Mouse (Mus musculus): Measurements from ENCODE around the gene Ppp1r10. TPM values are rescaled to one million over a fixed set of nuclear protein-coding genes. Genes with fewer than 3 reads are reported as not detected.
A peak's percentile ranks its signal among the peaks of the same experiment; 100 is the strongest.

Ppp1r10 gene
- total RNA-seq (2022) = 10 to 100 TPM; 61.5 to 70.4 (median 63.2) TPM

DNA sequence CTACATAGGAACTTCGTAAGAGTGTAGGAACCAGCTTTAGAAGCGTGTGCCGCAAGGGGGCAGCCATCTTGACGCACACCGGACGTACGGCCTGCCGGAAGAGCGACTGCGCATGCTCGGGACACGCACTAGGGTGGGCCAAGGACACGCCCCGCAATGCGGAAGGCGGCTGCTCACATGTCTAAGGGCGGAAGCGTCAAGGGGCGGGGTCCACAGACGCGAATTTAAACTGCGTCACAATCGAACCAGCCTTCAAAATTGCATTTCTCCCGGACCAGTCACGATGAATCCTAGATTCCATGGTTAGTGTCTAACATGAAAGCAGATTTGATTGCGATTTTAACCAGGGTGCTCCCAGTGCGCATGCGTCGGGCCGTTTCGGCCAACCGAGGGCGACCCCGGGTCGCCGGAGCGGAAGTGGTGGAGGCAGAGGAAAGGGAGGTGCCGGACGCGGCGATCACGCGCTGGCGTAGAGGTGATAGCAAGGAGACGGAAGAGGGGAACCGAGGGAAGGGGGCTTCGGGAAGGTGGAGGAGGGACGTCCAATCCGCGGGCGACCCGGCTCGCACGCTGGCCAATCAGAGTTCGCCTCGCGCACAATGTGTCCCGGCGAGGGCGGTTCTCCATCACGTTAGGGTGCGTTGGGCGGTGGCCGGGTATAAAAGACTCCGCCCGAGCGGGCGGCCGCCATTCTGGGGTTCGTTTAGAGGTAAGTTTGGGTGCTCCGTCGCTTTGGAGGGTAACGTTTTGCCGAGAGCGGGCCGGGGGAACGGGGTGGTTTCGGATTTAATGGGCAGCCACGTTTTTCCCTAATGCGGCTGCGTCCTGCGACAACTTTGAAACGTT is at the start of gene Ppp1r10, which contains the start of gene Mrps18b:
Ppp1r10 (plus strand) TSS at position 138 of the 846 bp plus-strand sequence.
Mrps18b (minus strand) TSS at position 93 of the 846 bp plus-strand sequence.
- DNase-seq (ENCODE audit: low spot score in 2 of 2) = peak; percentile 99 to 100

GRCm38 (mm10) chr17:35866911-35867890 is 49.0 kb upstream of the Ppp1r10 start:
- no peak for DNase-seq (ENCODE audit: low spot score in 2 of 2)

DNA sequence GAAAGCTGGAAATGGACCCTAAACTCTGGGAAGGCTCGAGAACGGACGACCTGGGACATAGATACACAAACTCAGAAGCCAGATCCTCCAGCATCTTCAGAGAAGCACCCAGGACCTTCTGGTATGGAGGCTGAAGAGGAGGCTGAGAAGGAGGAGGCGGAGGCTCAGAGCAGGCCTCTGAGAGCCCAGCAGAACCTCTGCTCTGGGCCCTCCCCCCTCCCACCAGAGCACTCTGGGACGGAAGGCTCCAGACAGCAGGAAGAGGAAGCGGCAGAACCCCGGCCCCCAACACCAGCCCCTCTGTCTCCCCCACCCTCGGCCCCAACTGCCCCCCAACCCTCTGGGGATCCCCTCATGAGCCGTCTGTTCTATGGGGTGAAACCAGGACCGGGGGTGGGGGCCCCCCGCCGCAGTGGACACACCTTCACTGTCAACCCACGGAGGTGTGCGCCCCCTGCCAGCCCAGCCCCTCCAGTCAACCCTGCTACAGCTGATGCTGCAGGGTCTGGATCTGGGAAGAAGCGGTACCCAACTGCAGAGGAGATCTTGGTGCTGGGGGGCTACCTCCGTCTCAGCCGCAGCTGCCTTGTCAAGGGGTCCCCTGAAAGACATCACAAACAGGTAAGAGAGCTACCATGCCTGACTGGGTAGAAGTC is 47.9 kb upstream of the Ppp1r10 start:
- DNase-seq (ENCODE audit: low spot score in 2 of 2) = no peak

DNA sequence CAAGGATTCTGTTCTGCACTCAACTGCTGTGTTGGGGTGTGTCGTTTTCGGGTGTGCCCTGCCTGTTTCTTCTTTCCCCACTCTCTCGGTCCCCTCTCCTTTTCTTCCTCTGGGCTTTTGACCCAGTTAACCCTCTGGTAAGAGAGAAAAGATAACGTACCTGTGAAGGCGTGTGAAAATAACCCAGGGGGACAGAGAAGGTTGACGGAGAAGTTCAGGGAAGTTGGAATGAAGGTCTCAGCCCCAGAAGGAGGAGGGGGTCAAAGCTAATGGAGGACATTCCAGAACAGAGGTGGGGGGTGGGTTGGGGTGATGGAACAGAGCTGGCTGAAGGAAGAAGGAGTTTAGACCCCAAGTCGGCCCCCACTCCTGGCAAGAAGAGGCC is 47.3 kb upstream of the Ppp1r10 start:
- no peak for DNase-seq (ENCODE audit: low spot score in 2 of 2)

- no peak for DNase-seq (ENCODE audit: low spot score in 2 of 2)
Observed at GRCm38 (mm10) chr17:35869346-35870067, 46.7 kb upstream of the Ppp1r10 start.

- no peak for DNase-seq (ENCODE audit: low spot score in 2 of 2)
Observed at GRCm38 (mm10) chr17:35870151-35870883, 45.9 kb upstream of the Ppp1r10 start.

GRCm38 (mm10) chr17:35870884-35871696 is 45.1 kb upstream of the Ppp1r10 start:
- DNase-seq (ENCODE audit: low spot score in 2 of 2) = no peak

- peak; percentile 58 to 75 for DNase-seq (ENCODE audit: low spot score in 2 of 2)
Observed at GRCm38 (mm10) chr17:35873774-35874519, 42.3 kb upstream of the Ppp1r10 start.

- DNase-seq (ENCODE audit: low spot score in 2 of 2) = peak; percentile 42 to 69
Observed at GRCm38 (mm10) chr17:35874721-35875120, 41.5 kb upstream of the Ppp1r10 start.

GRCm38 (mm10) chr17:35879245-35880057 is 36.8 kb upstream of the Ppp1r10 start, which contains the start of gene Dhx16:
Gene Dhx16, plus strand, starts transcription at chr17:35879819.
- peak; percentile 92 to 93 for DNase-seq (ENCODE audit: low spot score in 2 of 2)

DNA sequence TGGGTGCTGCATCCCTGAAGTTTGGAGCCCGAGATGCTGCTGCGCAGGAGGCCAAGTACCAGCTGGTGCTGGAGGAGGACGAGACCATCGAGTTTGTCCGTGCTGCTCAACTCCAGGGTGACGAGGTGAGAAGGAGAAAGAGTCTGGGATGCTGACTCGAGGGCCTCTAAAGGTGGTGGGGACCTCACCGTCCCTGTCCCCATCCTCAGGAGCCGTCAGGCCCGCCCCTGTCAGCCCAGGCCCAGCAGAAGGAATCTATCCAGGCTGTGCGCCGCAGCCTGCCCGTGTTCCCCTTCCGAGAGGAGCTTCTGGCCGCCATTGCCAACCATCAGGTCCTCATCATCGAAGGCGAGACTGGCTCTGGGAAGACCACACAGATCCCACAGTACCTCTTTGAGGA is 33.3 kb upstream of the Ppp1r10 start:
- DNase-seq (ENCODE audit: low spot score in 2 of 2) = no peak

DNA sequence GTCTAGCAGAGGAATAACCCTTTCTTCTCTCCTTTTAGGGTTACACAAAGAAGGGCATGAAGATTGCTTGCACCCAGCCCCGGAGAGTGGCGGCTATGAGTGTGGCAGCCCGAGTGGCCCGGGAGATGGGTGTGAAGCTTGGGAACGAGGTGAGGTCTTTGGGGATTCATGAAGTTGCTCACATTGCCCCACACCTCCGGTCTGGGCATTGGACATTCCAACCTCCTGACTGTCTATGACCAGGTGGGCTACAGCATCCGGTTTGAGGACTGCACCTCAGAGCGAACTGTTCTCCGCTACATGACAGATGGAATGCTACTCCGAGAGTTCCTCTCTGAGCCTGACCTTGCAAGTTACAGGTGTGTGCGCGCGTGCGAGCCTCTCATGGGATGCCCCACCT is 32.5 kb upstream of the Ppp1r10 start:
- DNase-seq (ENCODE audit: low spot score in 2 of 2) = no peak

DNA sequence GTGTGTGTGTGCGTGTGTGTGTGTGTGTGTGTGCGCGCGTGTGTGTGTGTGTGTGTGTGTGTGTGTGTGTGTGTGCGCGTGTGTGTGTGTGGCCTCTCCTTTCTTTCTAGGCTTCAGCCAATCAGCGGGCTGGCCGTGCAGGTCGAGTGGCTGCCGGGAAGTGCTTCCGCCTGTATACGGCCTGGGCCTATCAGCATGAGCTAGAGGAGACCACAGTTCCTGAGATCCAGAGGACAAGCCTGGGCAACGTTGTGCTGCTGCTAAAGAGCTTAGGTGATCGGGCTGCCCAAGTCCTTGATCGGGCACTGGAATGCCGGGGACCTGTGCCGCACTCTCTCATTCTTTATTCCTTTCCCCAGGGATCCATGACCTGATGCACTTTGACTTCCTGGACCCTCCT is 28.5 kb upstream of the Ppp1r10 start:
- no peak for DNase-seq (ENCODE audit: low spot score in 2 of 2)

DNA sequence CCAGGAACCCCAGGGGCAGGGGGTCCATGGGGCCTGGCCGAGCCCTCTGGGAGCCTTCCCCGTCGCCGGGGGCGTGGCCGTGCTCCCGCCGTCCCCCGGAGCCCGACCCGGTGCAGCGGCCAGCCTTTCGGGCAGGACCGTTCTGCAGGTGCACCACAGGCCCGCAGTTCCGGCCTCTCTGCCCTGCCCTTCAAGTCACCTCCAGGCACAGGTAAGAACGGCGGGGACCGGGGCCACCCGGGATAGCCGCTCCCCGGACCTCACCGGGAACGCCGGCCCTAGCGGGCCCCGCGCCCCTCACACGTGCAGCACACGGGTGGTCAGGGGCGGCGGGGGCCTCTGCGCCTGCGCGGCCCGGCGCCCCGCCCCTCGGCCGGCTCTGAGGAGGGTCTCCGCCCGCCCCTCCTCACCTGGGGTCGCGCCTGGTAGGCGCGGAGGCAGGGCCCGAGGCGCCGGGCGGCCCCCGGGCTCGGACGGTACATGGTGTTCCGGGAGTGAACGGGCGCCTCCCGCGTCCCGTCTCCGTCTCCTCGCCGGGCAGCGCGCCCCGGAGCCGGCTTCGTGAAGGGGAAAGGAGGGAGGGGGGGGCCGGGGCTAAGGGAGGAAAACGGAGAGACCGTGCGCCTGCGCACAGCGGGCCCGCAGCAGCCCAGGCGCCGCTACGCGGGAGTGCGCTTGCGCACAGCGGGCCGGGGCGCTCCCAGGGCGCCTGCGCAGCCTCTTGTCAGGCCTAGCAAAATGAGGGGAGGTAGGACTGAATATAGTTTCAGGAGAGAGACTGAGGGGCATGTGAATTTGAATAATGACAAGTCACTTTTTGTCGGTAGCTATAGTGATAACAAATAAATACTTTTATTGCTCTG is 19.2 kb upstream of the Ppp1r10 start, which contains the start of gene 2310061I04Rik:
2310061I04Rik (minus strand) TSS at position 651 of the 863 bp plus-strand sequence.
- peak; percentile 69 to 90 for DNase-seq (ENCODE audit: low spot score in 2 of 2)

DNA sequence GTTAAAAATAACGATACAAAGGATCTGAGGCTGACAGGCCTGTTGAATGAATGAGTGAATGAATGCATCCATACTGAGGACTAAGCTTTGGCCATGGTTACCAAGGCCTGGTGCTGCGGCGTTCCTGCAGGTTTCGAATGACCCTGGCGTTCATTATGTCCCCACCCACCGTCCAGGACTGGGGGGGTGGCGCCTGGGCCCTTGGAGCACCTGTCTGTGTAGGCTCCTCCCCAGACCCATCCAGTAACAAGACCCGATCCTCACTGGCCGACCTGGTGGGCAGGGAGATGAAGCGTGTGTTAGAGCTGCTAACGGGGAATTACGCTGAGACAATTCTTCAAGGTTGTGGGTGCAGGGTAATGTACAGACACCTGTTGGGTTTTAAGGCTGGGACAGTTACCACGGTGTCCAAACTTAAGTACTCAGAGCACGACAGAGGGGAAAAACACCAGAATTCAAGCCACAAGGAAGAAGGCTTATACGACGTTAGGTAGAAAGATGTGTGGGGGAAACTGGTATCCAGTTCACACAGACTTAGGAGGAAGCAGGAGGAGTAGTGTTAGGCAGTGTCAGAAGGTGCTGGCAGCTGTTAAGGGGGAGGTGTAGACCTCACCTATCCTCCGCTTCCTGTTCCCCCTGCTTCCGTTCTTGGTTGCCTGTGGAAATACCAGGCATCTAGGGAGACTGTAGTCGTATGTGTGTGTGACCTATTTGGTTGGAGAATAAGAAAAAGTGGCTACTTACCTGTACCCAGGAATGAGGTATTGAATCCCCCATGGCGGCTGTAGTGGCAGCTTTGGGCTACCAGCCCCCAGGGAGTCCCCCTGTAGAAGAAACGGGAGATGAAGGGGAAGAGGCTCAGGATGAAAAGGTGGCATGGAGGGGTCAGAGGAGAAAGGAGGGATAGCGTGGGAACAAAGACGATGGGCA is 18.3 kb upstream of the Ppp1r10 start:
- no peak for DNase-seq (ENCODE audit: low spot score in 2 of 2)
